Mouse (Mus musculus) urinary bladder, adult 2 months (tissue): ENCODE results near the gene Adra1b. TPM values are rescaled to one million over a fixed set of nuclear protein-coding genes. Genes with fewer than 3 reads are reported as not detected.

Experiments
- DNase-seq: peaks from one replicate; pipeline ENCODE4 v3.0.0; 2022; ENCODE audit warnings: low spot score
- polyA plus RNA-seq: library from polyadenylated mRNA; depleted of rRNA; stranded (reverse); fragments of >200 nt; gene quantifications from 2 replicates; pipeline ENCODE4 v1.2.3, GENCODE M21; 2012; rRNA removed

The Adra1b gene
- polyA plus RNA-seq, 1 experiment = 2.2 TPM

DNA sequence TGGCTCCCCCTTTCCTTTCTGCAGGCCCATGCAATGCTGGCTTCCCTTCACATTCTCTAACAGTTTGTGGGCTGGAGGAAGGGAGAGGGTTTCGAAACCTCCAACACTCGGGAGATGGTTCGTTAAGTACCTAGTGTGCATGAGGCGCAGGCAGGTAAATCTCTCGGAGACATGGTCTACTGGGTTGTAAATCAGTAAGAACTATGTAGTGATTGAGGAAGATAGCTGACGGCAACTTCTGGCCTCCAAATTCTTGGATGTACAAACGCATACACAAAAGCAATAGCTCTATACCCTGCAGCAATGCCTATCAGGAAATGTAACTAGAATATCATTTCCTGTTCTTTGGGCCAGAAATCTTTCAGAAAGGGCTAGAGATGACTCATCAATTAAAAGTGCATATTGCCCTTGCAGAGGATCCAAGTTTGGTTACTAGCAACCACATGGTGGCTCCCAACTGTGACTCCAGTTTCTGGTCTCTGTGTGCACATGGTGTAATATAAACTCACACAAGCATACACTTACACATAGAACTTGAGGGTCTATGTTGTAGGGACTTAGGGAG is 172.2 kb downstream of the Adra1b start:
- DNase-seq = no peak

DNA sequence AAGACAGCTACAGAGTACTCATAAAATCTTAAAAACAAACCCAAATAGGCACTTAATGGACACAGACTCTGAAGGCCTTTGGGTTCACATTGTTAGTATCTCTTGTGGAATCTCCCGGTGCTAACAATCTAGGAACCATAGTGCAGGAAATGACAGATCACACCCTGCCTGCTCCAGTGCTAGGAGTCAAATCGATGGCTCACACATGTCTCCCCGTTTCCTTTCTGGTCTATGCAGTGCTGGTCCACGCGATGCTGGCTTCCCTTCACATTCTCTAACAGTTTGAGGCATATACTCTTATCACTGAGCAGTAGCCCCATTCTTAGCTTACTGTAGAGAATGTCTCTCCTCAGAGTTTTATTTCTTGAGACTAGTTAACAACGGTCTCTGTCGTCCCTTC is 173.2 kb downstream of the Adra1b start:
- DNase-seq = no peak

Other genes starting within 250 kb of the Adra1b start
- 25.2 and 25.5 TPM in 2 replicates for gene Pwwp2a, start 219.2 kb downstream of the Adra1b start, polyA plus RNA-seq
- gene Ttc1, start 153.2 kb downstream of the Adra1b start, polyA plus RNA-seq = 53.4 and 57.0 TPM in 2 replicates